Mouse (Mus musculus) brain, embryonic 14.5 days (tissue): ENCODE data around the gene Cfap77.

Experiments used
- CTCF ChIP-seq: fragments of 200-500 bp; IDR thresholded peaks from 2 replicates; pipeline ENCODE4 v1.5.1; 2012; ENCODE audit warnings: inconsistent platforms, mild to moderate bottlenecking, moderate library complexity, borderline replicate concordance; ENCODE audit not compliant: insufficient read depth, insufficient read length; ENCODE audit errors: extremely low read depth
- POLR2A ChIP-seq: fragments of 200-500 bp; IDR thresholded peaks from 2 replicates; pipeline ENCODE4 v1.6.1; 2012; ENCODE audit warnings: mild to moderate bottlenecking, inconsistent platforms, borderline replicate concordance; ENCODE audit not compliant: poor library complexity, insufficient read depth, insufficient read length, severe bottlenecking; ENCODE audit errors: extremely low read depth

DNA sequence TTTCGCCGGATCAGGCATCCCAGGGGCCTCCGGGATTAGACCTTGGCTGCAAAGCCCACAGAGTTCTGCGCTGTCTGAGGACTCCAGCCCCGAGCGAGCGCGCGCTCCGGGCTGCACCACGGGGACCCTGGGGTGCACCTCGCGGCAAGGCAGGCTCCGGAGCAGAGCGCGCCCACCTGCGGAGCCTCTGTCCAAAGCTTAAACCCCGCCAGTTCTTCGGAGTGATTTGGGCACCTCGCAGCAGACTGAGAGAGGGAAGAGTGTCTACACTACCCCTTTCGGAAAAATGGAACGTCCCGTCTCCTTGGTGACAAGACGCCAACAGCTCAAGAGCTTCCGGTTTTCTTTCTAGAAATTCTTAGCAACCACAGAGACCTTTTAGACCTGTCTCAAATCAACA, at the start of gene Cfap77:
- no peak for TF ChIP-seq CTCF
- TF ChIP-seq POLR2A: no peak
